In the genomic region with DNA sequence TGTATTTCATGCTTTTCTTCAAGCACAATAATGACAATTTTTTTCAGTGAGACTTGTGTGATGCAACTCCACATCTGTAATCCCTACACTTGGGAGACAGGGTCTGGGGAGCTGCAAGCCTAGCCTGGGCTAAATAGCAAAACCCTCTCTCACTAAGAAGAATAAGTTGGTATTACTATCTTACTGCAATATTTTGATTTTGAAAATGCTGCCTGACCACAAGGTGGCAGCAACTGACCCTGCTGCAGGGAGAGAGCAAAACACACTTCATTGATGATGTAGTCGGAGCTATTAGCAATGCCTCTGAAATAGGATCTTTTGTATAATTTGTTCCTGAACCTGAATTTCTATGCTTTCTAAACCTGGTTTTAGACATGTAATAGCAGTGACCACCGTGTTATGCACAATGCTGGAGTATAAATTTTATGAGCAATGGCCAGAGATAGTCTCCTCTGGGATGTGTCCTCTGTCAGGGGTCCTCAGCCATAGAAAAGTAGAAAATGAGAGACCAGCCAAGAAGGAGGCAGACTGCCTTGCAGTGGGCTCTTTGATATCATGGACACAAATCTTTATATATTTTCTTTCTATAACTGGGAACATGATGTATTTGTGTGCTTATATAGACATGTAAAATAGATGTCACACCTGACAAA, we compare ENCODE assay signal across 9 mouse cellular contexts. TPM values are rescaled to one million over a fixed set of nuclear protein-coding genes. Genes with fewer than 3 reads are reported as not detected.
DNase-seq lines count a peak whose midpoint lies in the region; ATAC-seq and TF ChIP-seq lines count a peak whose summit lies in the region.
"Had no signal": no experiment of that assay in that cellular context is flagged by ENCODE, and none has a peak within 500 bp of the region (broad histone marks: within the 10 kb centered on the region; RNA-seq: fewer than 3 reads in every experiment).

No protein-coding gene starts in this region.

- H3K9ac ChIP-seq in heart, adult 2 months (ENCODE audit: low read depth, low read length): no peak overlapping the region
- no peak overlapping the region for H3K9ac ChIP-seq in heart, embryonic 11.5 days (ENCODE audit: low read depth, low read length)
- H3K9ac ChIP-seq in forebrain, embryonic 15.5 days (replicated peaks): no peak overlapping the region
- H3K9ac ChIP-seq: limb, embryonic 12.5 days had no signal

- H3K79me2 ChIP-seq in heart, adult 2 months (replicated peaks; ENCODE audit: control insufficient read depth, insufficient read depth, low read length): no peaks in the 10 kb centered on the region

- TF ChIP-seq CTCF in heart, adult 2 months (IDR thresholded peaks at IDR 0.05): peak; percentile 88
- TF ChIP-seq CTCF in E14TG2a.4 (conservative IDR thresholded peaks at IDR 0.05; ENCODE audit: low read length): peak; percentile 61

- DNase-seq in heart, adult 2 months: peak in 1 of 2 experiments; percentile 43
- DNase-seq in cerebellum, adult 11 months: peak; percentile 27
- peak; percentile 22 to 70 for DNase-seq in kidney, postnatal 36 days
- peak; percentile 25 for DNase-seq in lung, postnatal 25 days (ENCODE audit: low spot score)
- DNase-seq in right cerebral cortex, adult 2 months (ENCODE audit: low spot score in 2 of 2): peak; percentile 62 to 73

- H3K4me1 ChIP-seq in heart, adult 2 months (ENCODE audit: control insufficient read depth, insufficient read depth, low read length): no peaks in the 10 kb centered on the region
- no peaks in the 10 kb centered on the region for H3K4me1 ChIP-seq in heart, embryonic 11.5 days (ENCODE audit: control insufficient read depth, insufficient read depth, low read length)
- H3K4me1 ChIP-seq in E14TG2a.4 (replicated peaks; ENCODE audit: low read depth, low read length): no peaks in the 10 kb centered on the region; the same call in 1 of the 2 replicates
- no peaks in the 10 kb centered on the region for H3K4me1 ChIP-seq in forebrain, embryonic 15.5 days
- H3K4me1 ChIP-seq: limb, embryonic 12.5 days had no signal

- no peak; the same call in 1 of the 2 replicates for ATAC-seq in heart, embryonic 11.5 days (replicated peaks; ENCODE audit: insufficient number of reproducible peaks, low FRiP score, low TSS enrichment)
- peak; percentile 61 for ATAC-seq in forebrain, embryonic 15.5 days (replicated peaks)

- TF ChIP-seq POLR2A in heart, adult 2 months (IDR thresholded peaks at IDR 0.05; ENCODE audit: insufficient read depth, low read depth, low read length): no peak

- no peaks in the 10 kb centered on the region for H3K27me3 ChIP-seq in heart, adult 2 months (ENCODE audit: control insufficient read depth, insufficient read depth, low read length)
- no peaks in the 10 kb centered on the region for H3K27me3 ChIP-seq in heart, embryonic 11.5 days (ENCODE audit: control insufficient read depth, insufficient read depth, low read length)
- H3K27me3 ChIP-seq in E14TG2a.4 (ENCODE audit: insufficient read depth, low read length): no peaks in the 10 kb centered on the region
- H3K27me3 ChIP-seq in forebrain, embryonic 15.5 days: no peaks in the 10 kb centered on the region
- H3K27me3 ChIP-seq: limb, embryonic 12.5 days had no signal

- H3K4me2 ChIP-seq in heart, embryonic 11.5 days: no peak overlapping the region
- H3K4me2 ChIP-seq in forebrain, embryonic 15.5 days (replicated peaks): no peak overlapping the region
- H3K4me2 ChIP-seq: limb, embryonic 12.5 days had no signal

- no peaks in the 10 kb centered on the region for H3K9me3 ChIP-seq in heart, embryonic 11.5 days (replicated peaks; ENCODE audit: control insufficient read depth, low read length)
- no peaks in the 10 kb centered on the region for H3K9me3 ChIP-seq in E14TG2a.4 (ENCODE audit: low read length)
- H3K9me3 ChIP-seq in forebrain, embryonic 15.5 days: no peaks in the 10 kb centered on the region
- H3K9me3 ChIP-seq: limb, embryonic 12.5 days had no signal

- H3K36me3 ChIP-seq in heart, adult 2 months (ENCODE audit: control insufficient read depth, insufficient read depth, low read length): no peaks in the 10 kb centered on the region
- H3K36me3 ChIP-seq in heart, embryonic 11.5 days (ENCODE audit: control insufficient read depth, insufficient read depth, low read length): no peaks in the 10 kb centered on the region
- H3K36me3 ChIP-seq in E14TG2a.4 (ENCODE audit: insufficient read depth, low read length): peaks cover 29% of the 10 kb centered on the region
- H3K36me3 ChIP-seq in forebrain, embryonic 15.5 days: no peaks in the 10 kb centered on the region
- H3K36me3 ChIP-seq: limb, embryonic 12.5 days had no signal

- intact Hi-C loops in heart, adult 2 months (cut with DNase I): loop anchor here (1.0 to 10.0 kb wide), 3 partner anchors 327 to 1406 kb away; no protein-coding TSS in a partner anchor

- WGBS in heart, adult 2 months: 14% methylated on average over 2 of the region's 2 CpGs
- WGBS in heart, embryonic 11.5 days (ENCODE audit: insufficient replicate concordance): 20% methylated on average over 2 of the region's 2 CpGs
- 18% methylated on average over 2 of the region's 2 CpGs for WGBS in forebrain, embryonic 15.5 days

- TF ChIP-seq EP300 in heart, adult 2 months (IDR thresholded peaks at IDR 0.05; ENCODE audit: insufficient read depth, low read depth, low read length): peak; percentile 53; the same call in 1 of the 2 replicates

- H3K27ac ChIP-seq in heart, adult 2 months: no peak overlapping the region
- no peak overlapping the region for H3K27ac ChIP-seq in heart, embryonic 11.5 days (ENCODE audit: low read depth, low read length)
- H3K27ac ChIP-seq in forebrain, embryonic 15.5 days (replicated peaks): no peak overlapping the region
- H3K27ac ChIP-seq: limb, embryonic 12.5 days had no signal

- no peak overlapping the region for H3K4me3 ChIP-seq in heart, adult 2 months
- H3K4me3 ChIP-seq in heart, embryonic 11.5 days (ENCODE audit: low read depth, low read length): no peak overlapping the region
- H3K4me3 ChIP-seq in E14TG2a.4 (replicated peaks; ENCODE audit: low read length): no peak overlapping the region
- H3K4me3 ChIP-seq in forebrain, embryonic 15.5 days: no peak overlapping the region
- H3K4me3 ChIP-seq: limb, embryonic 12.5 days had no signal

RNA-seq across cellular contexts. Expression of gene Hpgds, which starts 18.5 kb away (rescaled TPM):
- total RNA-seq in heart, adult 2 months (2021): 1 to 10 TPM in 1 of 2 experiments, under 1 TPM in 1; 0.57 to 1.1 TPM
- polyA plus RNA-seq in heart, adult 2 months (2012; rRNA removed): 0.47 and 0.85 TPM in 2 replicates
- 1.1 and 1.3 TPM in 2 replicates for polyA plus RNA-seq in heart, embryonic 11.5 days (2014; fragmentation: Nextera tagmentation; extraction: Ambion mirVana)
- polyA plus RNA-seq in forebrain, embryonic 15.5 days (2015; fragmentation: Nextera tagmentation; extraction: Ambion mirVana): 4.7 and 5.9 TPM in 2 replicates
